Mouse (Mus musculus) olfactory bulb, adult 2 months (tissue): ENCODE measurements around the gene Hcn2. TPM values are rescaled to one million over a fixed set of nuclear protein-coding genes. Genes with fewer than 3 reads are reported as not detected.

Experiments
- H3K27ac ChIP-seq: fragments of 200-500 bp; 2 replicates; pipeline ENCODE4 v1.5.1; 2012; ENCODE audit warnings: low read depth, low read length; ENCODE audit not compliant: insufficient read depth
- H3K4me1 ChIP-seq: fragments of 200-500 bp; 2 replicates; pipeline ENCODE4 v1.6.1; 2012; ENCODE audit warnings: low read length; ENCODE audit not compliant: control insufficient read depth, insufficient read depth
- H3K4me3 ChIP-seq: fragments of 200-500 bp; 2 replicates; pipeline ENCODE4 v1.5.1; 2012; ENCODE audit warnings: mild to moderate bottlenecking, low read depth, low read length, moderate library complexity; ENCODE audit not compliant: insufficient read depth
- CTCF ChIP-seq: fragments of 200-500 bp; IDR thresholded peaks from 2 replicates; pipeline ENCODE4 v1.5.1; 2012; ENCODE audit warnings: low read depth, mild to moderate bottlenecking, low read length, moderate library complexity; ENCODE audit not compliant: insufficient read depth
- POLR2A ChIP-seq: fragments of 200-500 bp; IDR thresholded peaks from 2 replicates; pipeline ENCODE4 v1.6.1; 2012; ENCODE audit warnings: mild to moderate bottlenecking, low read depth, low read length, moderate library complexity; ENCODE audit not compliant: insufficient read depth
- WGBS: fragments of 180-500 bp; shearing (Covaris S2); methylation state at CpG from one replicate; pipeline ENCODE4 v1.1.7; 2018; 5-methylcytosine and 5-hydroxymethylcytosine counted together
- polyA plus RNA-seq: library from polyadenylated mRNA; stranded (reverse); fragments of >200 nt; gene quantifications from 2 replicates; pipeline ENCODE4 v1.2.4, GENCODE M21; 2012; ENCODE audit warnings: low replicate concordance; ENCODE audit not compliant: missing spikeins, insufficient read depth, insufficient read length

Hcn2 gene
- polyA plus RNA-seq, 1 experiment = not detected

DNA sequence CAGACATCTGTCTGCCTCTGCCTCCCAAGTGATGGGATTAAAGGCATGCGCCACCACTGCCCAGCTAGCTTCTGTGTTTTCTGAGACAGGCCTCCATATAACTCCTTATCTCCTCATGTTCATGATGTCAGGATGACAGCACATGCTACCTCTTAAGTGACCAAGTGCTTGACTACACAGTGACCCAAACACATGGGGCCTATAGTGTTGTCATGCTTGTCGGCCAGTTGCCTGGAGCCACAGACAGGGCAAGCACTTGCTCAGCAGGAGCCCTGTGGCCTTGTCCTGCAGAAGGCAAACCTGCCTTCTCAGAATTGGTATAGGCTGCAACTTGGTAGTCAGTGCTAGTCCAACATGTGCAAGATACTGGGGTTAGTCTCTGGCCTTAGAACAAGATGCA lies 30.2 kb upstream of the Hcn2 start:
- no peak for TF ChIP-seq POLR2A
- no peak for TF ChIP-seq CTCF
- peaks cover 14% of the 10 kb centered on the region for H3K4me1 ChIP-seq
- WGBS = 89% methylated on average over 2 of the region's 2 CpGs
- H3K27ac ChIP-seq = no peak overlapping the region
- H3K4me3 ChIP-seq = no peak overlapping the region

DNA sequence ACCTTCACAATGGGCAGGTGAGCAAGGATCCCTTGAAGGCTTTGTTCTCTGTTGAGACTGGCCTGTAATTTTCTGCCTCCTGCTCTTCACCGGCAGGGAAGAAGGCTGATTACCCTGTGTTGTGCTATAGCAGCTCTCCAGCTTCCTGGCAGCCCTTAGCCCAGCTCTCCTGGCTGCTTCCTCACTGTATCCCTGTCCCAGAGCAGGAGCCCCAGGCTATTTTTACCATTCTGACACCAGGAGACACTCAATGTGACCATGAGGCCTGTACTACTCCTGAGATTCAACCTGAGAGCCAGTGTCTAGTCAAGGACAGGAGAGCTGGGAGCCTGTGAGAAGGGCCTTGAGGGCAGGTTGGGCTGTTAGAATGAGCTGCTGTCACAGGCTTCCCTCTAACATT lies 29.7 kb upstream of the Hcn2 start:
- Histone ChIP-seq H3K27ac (no peak overlapping the region), H3K4me3 (no peak overlapping the region), H3K4me1 (peaks cover 14% of the 10 kb centered on the region)
- WGBS = 73% methylated on average over 1 of the region's 1 CpGs
- TF ChIP-seq POLR2A (no peak), CTCF (no peak)

DNA sequence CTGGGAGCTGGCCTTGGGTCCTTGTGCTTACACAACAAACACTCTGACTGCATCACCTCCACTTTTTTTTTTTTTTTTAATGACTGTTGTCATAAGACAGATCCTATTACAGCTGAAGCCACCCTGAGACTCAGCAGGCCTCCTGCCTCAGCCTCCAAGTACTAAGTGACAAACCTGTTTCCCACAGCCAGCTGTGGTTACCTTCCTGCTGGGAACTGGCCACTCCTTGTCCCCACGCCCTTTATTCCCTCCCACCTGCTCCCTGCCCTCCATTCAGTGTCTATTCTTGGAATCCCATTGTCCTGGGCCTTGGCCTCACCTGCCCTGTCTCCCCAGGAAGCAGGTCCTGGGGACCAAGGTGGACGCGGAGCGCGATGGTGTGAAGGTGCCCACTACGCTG lies 28.9 kb upstream of the Hcn2 start:
- Histone ChIP-seq H3K4me1 (peaks cover 14% of the 10 kb centered on the region), H3K27ac (no peak overlapping the region), H3K4me3 (no peak overlapping the region)
- WGBS = 93% methylated on average over 6 of the region's 6 CpGs
- no peak for TF ChIP-seq CTCF

DNA sequence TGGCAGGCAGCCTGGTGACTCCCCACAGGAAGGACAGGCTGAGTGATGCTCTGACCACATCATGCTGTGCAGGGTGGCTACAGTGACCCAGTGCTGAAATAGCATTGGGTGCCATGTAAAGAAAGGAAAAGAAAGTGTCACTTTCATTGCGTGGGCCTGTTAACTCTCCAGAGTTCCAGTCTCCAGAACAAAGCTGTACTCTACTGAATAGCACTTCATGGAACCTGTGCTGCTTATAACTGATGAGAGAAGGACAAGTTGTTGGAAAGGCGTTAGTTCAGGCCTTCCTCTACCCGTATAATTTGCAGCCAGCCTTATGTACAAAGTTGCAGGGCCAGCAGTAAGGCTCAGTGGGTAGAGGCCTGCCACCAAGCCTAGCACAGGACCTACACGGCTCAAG lies 27.7 kb upstream of the Hcn2 start, which contains the start of gene Gzmm:
Gene Gzmm, plus strand, starts transcription at position 301 of the 400 bp plus-strand sequence.
- TF ChIP-seq CTCF (no peak), POLR2A (no peak)
- no peak within 1 kb of the TSS for H3K27ac ChIP-seq
- WGBS = 77% methylated on average over 4 of the region's 4 CpGs

DNA sequence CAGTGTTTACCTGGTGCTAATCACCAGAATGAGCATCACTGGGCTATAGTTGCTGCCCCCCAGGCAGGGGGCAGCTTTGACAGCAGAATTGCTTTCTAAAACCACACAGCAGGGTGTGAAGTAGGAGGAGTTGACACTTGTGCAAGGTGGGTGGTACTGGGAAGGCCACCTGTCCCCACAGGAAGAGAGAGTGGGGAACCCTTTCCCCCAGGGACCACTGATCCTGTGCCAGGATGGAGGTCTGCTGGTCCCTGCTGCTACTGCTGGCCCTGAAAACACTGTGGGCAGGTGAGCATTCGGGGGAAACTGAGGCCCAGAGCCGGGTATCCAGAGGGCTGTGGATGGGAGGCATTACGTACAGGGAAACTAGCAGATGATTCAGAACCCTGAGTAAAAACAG lies 27.3 kb upstream of the Hcn2 start:
- H3K27ac ChIP-seq = no peak overlapping the region
- TF ChIP-seq CTCF (no peak), POLR2A (no peak)
- 91% methylated on average over 3 of the region's 3 CpGs for WGBS
- no peak overlapping the region for H3K4me3 ChIP-seq
- H3K4me1 ChIP-seq = peaks cover 4% of the 10 kb centered on the region

More for the DNA sequence above, 27.7 kb upstream of the Hcn2 start, which contains the start of gene Gzmm:
- H3K4me1 ChIP-seq = peaks cover 9% of the 10 kb centered on the region
- H3K4me3 ChIP-seq = no peak within 1 kb of the TSS

DNA sequence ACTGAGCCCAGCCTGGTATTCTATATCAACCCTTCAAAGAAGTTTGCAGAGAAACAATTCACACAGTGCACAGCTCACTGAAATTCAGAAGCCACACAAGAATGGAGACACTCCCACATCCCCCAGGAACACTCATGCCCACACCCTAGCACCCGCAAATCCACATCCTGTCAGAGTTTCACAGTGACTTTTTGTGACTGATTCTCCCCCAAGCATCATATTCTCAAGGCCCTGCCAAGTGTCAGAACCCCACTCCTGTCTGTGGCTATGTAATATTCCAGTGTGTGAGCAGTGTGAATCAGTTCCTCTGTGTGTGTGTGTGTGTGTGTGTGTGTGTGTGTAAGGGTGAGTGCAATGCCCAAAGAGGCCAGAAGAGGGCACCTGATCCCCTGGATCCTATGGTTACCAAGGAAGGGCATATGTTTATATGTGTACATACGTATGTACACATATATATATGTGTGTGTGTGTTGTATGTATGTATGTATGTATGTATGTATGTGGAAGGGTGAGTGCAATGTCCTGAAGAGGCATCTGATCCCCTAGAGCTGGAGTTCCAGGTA lies 24.4 kb upstream of the Hcn2 start:
- H3K4me1 ChIP-seq = peaks cover 8% of the 10 kb centered on the region
- H3K27ac ChIP-seq = no peak overlapping the region
- 98% methylated on average over 2 of the region's 2 CpGs for WGBS
- TF ChIP-seq POLR2A (no peak), CTCF (no peak)
- no peak overlapping the region for H3K4me3 ChIP-seq

DNA sequence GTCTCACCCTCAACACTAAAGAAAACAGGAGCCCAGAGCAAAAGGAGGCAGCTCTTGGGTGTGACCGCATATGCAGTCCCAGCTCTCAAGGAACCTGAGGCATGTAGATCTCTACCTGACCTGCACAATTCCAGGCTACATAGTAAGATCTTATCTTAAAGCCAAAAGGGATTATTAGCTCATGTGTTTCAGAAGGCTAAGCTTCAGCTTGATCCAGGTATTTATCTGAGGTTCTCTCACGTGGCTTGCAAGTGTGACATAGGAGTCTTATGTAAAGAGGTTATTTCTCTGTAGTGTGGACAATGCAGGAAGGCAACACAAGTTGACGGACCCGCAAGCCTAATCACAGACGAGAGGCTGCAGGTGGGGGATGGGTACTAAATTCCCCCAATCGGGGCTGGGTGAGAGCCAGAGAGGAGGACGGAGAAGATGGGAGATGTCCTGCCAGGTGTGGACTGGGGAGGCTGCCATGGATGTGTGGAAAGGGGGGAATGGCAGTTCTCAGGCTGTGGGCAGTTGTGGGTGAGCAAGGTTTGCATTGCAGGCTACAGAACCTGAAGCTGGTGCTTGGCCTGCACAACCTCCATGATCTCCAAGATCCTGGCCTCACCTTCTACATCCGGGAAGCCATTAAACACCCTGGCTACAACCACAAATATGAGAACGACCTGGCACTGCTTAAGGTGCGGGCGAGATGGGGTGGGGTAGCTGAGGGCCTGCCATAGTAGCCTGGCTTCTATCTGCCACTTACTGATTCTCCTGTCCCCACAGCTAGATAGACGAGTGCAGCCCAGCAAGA lies 22.7 kb upstream of the Hcn2 start:
- WGBS = 79% methylated on average over 12 of the region's 12 CpGs
- Histone ChIP-seq H3K4me3 (no peak overlapping the region), H3K27ac (no peak overlapping the region), H3K4me1 (peaks cover 8% of the 10 kb centered on the region)
- TF ChIP-seq CTCF = no peak
- TF ChIP-seq POLR2A = no peak

DNA sequence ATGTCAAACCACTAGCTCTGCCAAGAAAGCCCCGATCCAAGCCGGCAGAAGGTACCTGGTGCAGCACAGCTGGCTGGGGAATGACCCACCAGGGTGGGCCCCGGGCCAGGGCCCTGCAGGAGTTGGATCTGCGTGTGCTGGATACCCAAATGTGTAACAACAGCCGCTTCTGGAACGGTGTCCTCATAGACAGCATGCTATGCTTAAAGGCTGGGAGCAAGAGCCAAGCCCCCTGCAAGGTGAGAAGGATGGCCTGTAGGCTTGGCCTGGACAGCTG lies 22.1 kb upstream of the Hcn2 start:
- Histone ChIP-seq H3K4me1 (peaks cover 8% of the 10 kb centered on the region), H3K27ac (no peak overlapping the region), H3K4me3 (no peak overlapping the region)
- TF ChIP-seq CTCF (no peak), POLR2A (no peak)
- WGBS = 82% methylated on average over 6 of the region's 6 CpGs

DNA sequence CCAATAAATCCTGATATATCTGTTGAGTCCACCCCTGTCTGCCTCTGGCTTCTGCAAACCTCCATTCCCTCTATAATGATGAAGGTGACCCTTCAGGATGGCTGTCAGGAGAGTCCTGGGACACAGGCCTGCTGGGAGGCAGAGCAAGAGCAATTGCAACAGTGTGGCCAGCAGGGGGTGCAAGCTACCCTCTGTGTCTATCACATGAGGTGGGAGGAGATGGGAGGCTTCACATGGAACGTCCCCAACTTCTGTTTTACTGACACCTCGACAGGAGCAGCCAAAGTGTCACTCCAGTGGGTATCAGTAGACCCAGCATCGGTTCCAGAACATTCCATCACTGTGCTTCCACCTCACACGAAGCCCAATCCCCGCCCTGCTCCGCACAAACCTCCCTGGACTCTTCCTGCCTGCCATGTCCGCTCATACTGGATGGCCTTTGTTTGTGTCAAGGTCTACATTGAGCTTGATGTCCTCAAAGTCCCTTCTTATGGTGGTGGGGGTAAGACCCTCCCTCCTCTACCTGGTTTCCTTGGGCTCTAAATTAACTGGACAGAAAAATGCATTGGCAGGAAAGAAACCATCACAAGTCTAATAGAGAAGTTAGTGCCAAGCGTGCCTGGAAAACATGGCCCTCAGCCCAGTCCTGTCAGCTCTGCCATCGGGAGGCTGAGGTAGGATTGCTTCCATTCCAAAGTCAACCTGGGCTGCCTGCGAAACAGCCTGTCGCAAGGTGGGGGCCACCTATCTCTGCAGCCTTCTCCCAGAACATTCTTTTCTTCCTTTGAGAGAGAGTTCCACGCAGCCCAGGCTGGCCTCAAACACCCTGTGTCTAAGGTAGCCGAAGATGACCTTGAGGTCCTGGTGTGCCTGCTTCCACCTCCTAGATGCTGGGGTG lies 21.0 kb upstream of the Hcn2 start:
- 55% methylated on average over 13 of the region's 13 CpGs for WGBS
- H3K27ac ChIP-seq = peak overlapping the region; percentile 61

More for the DNA sequence above, 21.0 kb upstream of the Hcn2 start:
- TF ChIP-seq POLR2A (no peak), CTCF (peak; percentile 50; the same call in 1 of the 2 replicates)
- Histone ChIP-seq H3K4me1 (peaks cover 8% of the 10 kb centered on the region), H3K4me3 (no peak overlapping the region)
